Mouse (Mus musculus): ENCODE data around the gene Klk8.

DNA sequence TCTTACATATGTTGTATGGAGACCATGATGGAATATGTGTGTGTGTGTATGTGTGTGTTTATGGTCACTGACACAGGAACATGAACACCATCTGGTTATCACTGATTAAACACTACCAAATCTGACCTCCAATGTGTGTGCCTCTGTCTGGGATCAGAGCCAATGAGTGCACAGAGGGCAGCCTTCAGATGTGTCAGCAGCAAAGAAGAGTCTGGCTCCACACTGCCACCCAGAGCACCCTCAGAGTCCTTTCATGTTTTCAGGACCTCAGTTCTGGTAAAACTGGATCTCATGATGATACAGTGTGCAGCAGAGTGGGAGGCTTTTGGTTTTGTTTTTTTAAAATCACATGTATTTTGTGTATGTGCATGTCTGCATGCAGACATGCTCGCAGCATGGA is 12.1 kb upstream of the Klk8 start:
- no peak for TF ChIP-seq POLR2A (IDR thresholded peaks at IDR 0.05; ENCODE audit: borderline replicate concordance, extremely low read depth, low read depth, low read length)
- TF ChIP-seq CTCF (IDR thresholded peaks at IDR 0.05; ENCODE audit: insufficient read depth, low read length) = 0 out of 2 replicates have a peak, but pooled peaks have one; percentile 13
